Comparison of ENCODE assay signal across 8 mouse cellular contexts in the genomic region with DNA sequence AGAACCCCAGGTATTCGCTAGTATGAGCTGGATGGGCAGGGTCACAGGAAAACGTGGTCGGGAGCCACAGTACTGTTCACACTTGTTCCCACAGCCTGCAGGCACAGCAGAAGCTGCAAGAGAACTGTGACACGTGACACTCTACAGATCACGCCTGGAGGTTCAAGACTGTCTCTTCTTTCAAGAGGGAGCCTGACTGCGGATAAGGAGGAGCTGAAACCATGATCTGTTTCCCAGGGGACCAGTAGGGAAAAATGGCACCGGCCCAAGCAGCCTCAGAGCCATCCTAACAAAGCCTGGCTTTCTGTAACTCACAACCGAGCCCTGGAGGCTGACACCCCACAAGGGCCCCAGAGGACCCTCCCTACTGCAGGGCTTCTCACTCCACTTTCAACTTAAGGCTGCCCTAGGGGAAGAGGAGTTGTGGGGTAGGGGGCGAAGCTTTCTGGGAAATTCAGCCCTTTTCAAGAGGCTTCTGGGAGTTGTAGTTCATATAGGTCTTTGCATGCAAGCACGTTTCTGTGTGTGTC. TPM values are rescaled to one million over a fixed set of nuclear protein-coding genes. Genes with fewer than 3 reads are reported as not detected.
DNase-seq lines count a peak whose midpoint lies in the region; ATAC-seq lines count a peak whose summit lies in the region.

No protein-coding gene starts in this region.

- peak overlapping the region; percentile 59 for H3K9ac ChIP-seq in forebrain, embryonic 15.5 days (replicated peaks)

- H3K4me1 ChIP-seq in forebrain, embryonic 15.5 days: peaks cover 12% of the 10 kb centered on the region

- DNase-seq in adrenal gland, postnatal 10 days: peak; percentile 32
- DNase-seq in adrenal gland, adult 18-20 months (ENCODE audit: low spot score in 2 of 2): no peak
- peak; percentile 50 for DNase-seq in heart, postnatal 4 days
- peak; percentile 50 to 51 for DNase-seq in layer of hippocampus, postnatal 14 days (ENCODE audit: low spot score in 2 of 2)
- DNase-seq in right cerebral cortex, postnatal 4 days: peak; percentile 60

- ATAC-seq in cerebellum, adult (ENCODE audit: insufficient number of reproducible peaks, low FRiP score, low TSS enrichment): peak; percentile 88
- ATAC-seq in forebrain, embryonic 15.5 days (replicated peaks): peak; percentile 90
- peak; percentile 57 for ATAC-seq in megakaryocyte progenitor cell, adult 5-6 weeks (replicated peaks; ENCODE audit: poor library complexity)

- WGBS in forebrain, embryonic 15.5 days: 11% methylated on average over 10 of the region's 10 CpGs

- H3K27me3 ChIP-seq in forebrain, embryonic 15.5 days: no peaks in the 10 kb centered on the region

- H3K4me2 ChIP-seq in forebrain, embryonic 15.5 days (replicated peaks): peak overlapping the region; percentile 68

- H3K36me3 ChIP-seq in forebrain, embryonic 15.5 days: no peaks in the 10 kb centered on the region

- H3K9me3 ChIP-seq in forebrain, embryonic 15.5 days: no peaks in the 10 kb centered on the region

- H3K4me3 ChIP-seq in forebrain, embryonic 15.5 days: peak overlapping the region; percentile 49

- peak overlapping the region; percentile 75 for H3K27ac ChIP-seq in forebrain, embryonic 15.5 days (replicated peaks)

RNA-seq across cellular contexts. Expression of gene Zbtb38, which starts 42.8 kb away (rescaled TPM):
- 10 to 100 TPM; 35.7 to 37.8 TPM for total RNA-seq in adrenal gland, postnatal 10 days (2021)
- 10 to 100 TPM; 60.0 to 97.3 TPM for total RNA-seq in adrenal gland, adult 18-20 months (2021)
- 48.2 and 51.0 TPM in 2 replicates for polyA plus RNA-seq in forebrain, embryonic 15.5 days (2015; fragmentation: Nextera tagmentation; extraction: Ambion mirVana)
- total RNA-seq in heart, postnatal 4 days (2021): 10 to 100 TPM; 34.6 to 35.2 TPM
- 10 to 100 TPM; 42.4 to 45.3 TPM for total RNA-seq in layer of hippocampus, postnatal 14 days (2021)
- 23.5 and 27.8 TPM in 2 replicates for total RNA-seq in megakaryocyte progenitor cell, adult 5-6 weeks (2015)
- total RNA-seq in megakaryocyte progenitor cell, adult 5-6 weeks (2017): 24.2 and 25.7 TPM in 2 replicates

Comparison
In these comparisons a context has a peak if more than half of its experiments do, and no peak if none do; other contexts are left out.
1. DNase-seq: peak in adrenal gland, postnatal 10 days (single experiment), heart, postnatal 4 days (single experiment), layer of hippocampus, postnatal 14 days (2 of 2) and right cerebral cortex, postnatal 4 days (single experiment); none in adrenal gland, adult 18-20 months (0 of 2).
2. Peak in every context shown above with its lines, with median percentiles within 50 percentile points of each other: ATAC-seq.